12 mouse cellular contexts compared by ENCODE assay signal in the genomic region with DNA sequence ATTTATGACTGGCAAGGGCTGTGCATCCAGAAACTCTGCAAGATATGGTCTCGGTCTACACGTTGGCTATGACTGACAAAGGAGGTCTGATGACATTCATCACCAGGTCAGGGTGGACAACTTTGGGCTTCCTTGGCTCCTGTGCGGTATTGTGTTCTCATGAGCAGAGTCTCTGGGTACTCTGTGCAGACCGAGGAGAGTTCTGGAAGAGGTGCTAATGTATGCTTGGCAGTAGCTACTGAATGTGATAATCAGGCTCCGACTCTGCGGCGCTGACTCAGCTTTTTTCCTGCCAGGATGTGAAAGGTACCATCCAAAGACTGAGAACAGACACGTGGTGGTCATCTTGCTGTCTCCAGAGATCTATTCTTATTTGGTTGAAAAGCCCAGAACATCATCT.
A peak's percentile ranks its signal among the peaks of the same experiment; 100 is the strongest.
DNase-seq lines count a peak whose midpoint lies in the region; ATAC-seq lines count a peak whose summit lies in the region.
"Had no signal": no experiment of that assay in that cellular context is flagged by ENCODE, and none has a peak within 500 bp of the region (broad histone marks: within the 10 kb centered on the region; RNA-seq: fewer than 3 reads in every experiment).

No protein-coding gene starts in this region.

- H3K9ac ChIP-seq in heart, embryonic 12.5 days = no peak overlapping the region
- H3K9ac ChIP-seq in limb, embryonic 15.5 days = no peak overlapping the region
- no peak overlapping the region for H3K9ac ChIP-seq in hindbrain, embryonic 11.5 days (ENCODE audit: low read depth, low read length)
- H3K9ac ChIP-seq: liver, embryonic 12.5 days had no signal

- no peak for ATAC-seq in heart, embryonic 12.5 days (ENCODE audit: insufficient number of reproducible peaks, low FRiP score)
- no peak for ATAC-seq in limb, embryonic 15.5 days (ENCODE audit: insufficient number of reproducible peaks, low FRiP score, low TSS enrichment, low read depth)
- ATAC-seq in hindbrain, embryonic 11.5 days (ENCODE audit: low FRiP score) = no peak

- no peak overlapping the region for H3K4me2 ChIP-seq in heart, embryonic 12.5 days
- H3K4me2 ChIP-seq in limb, embryonic 15.5 days = no peak overlapping the region
- no peak overlapping the region for H3K4me2 ChIP-seq in hindbrain, embryonic 11.5 days (replicated peaks; ENCODE audit: low read depth, low read length)

- whole genome bisulfite sequencing in heart, embryonic 10.5 days = 83% methylated on average over 8 of the region's 8 CpGs
- WGBS in heart, embryonic 12.5 days = 64% methylated on average over 8 of the region's 8 CpGs
- WGBS in limb, embryonic 15.5 days = 80% methylated on average over 8 of the region's 8 CpGs
- WGBS in limb, embryonic 10.5 days = 92% methylated on average over 8 of the region's 8 CpGs
- 89% methylated on average over 8 of the region's 8 CpGs for WGBS in hindbrain, embryonic 11.5 days

- no peaks in the 10 kb centered on the region for H3K27me3 ChIP-seq in heart, embryonic 10.5 days (ENCODE audit: insufficient read depth, poor library complexity, severe bottlenecking)
- H3K27me3 ChIP-seq in heart, embryonic 12.5 days (replicated peaks) = no peaks in the 10 kb centered on the region
- no peaks in the 10 kb centered on the region for H3K27me3 ChIP-seq in limb, embryonic 15.5 days
- H3K27me3 ChIP-seq in limb, embryonic 10.5 days (ENCODE audit: low read depth, poor library complexity, severe bottlenecking) = no peaks in the 10 kb centered on the region
- no peaks in the 10 kb centered on the region for H3K27me3 ChIP-seq in hindbrain, embryonic 11.5 days (ENCODE audit: control insufficient read depth, insufficient read depth, low read length)
- H3K27me3 ChIP-seq: liver, embryonic 12.5 days had no signal

- no peaks in the 10 kb centered on the region for H3K36me3 ChIP-seq in heart, embryonic 10.5 days
- H3K36me3 ChIP-seq in heart, embryonic 12.5 days = no peaks in the 10 kb centered on the region
- no peaks in the 10 kb centered on the region for H3K36me3 ChIP-seq in limb, embryonic 15.5 days
- no peaks in the 10 kb centered on the region for H3K36me3 ChIP-seq in limb, embryonic 10.5 days
- H3K36me3 ChIP-seq in hindbrain, embryonic 11.5 days (ENCODE audit: control insufficient read depth, insufficient read depth, low read length) = no peaks in the 10 kb centered on the region
- H3K36me3 ChIP-seq: liver, embryonic 12.5 days; midbrain, embryonic 10.5 days had no signal

- peak; percentile 63 for DNase-seq in heart, embryonic 10.5 days (ENCODE audit: low spot score)
- DNase-seq in limb, embryonic 10.5 days (ENCODE audit: low spot score) = no peak
- peak; percentile 59 to 83 for DNase-seq in frontal cortex, adult 2 months (ENCODE audit: extremely low spot score in 1 of 2, low spot score in 1 of 2)
- DNase-seq in right cerebral cortex, adult 2 months (ENCODE audit: low spot score in 2 of 2) = peak; percentile 63 to 74
- no peak for DNase-seq in hindbrain, embryonic 11.5 days (ENCODE audit: low spot score)
- no peak for DNase-seq in ovary, postnatal 14 days (ENCODE audit: low spot score)
- DNase-seq: kidney, postnatal 36 days; lung, postnatal 10 days had no signal

- no peaks in the 10 kb centered on the region for H3K9me3 ChIP-seq in heart, embryonic 10.5 days
- H3K9me3 ChIP-seq in heart, embryonic 12.5 days (replicated peaks) = no peaks in the 10 kb centered on the region
- H3K9me3 ChIP-seq in limb, embryonic 15.5 days = no peaks in the 10 kb centered on the region
- H3K9me3 ChIP-seq in limb, embryonic 10.5 days (replicated peaks) = no peaks in the 10 kb centered on the region
- no peaks in the 10 kb centered on the region for H3K9me3 ChIP-seq in hindbrain, embryonic 11.5 days (ENCODE audit: control insufficient read depth, low read length)
- H3K9me3 ChIP-seq: liver, embryonic 12.5 days; midbrain, embryonic 10.5 days had no signal

- H3K4me3 ChIP-seq in heart, embryonic 10.5 days = no peak overlapping the region
- H3K4me3 ChIP-seq in heart, embryonic 12.5 days = no peak overlapping the region
- no peak overlapping the region for H3K4me3 ChIP-seq in limb, embryonic 15.5 days
- H3K4me3 ChIP-seq in limb, embryonic 10.5 days = no peak overlapping the region
- no peak overlapping the region for H3K4me3 ChIP-seq in hindbrain, embryonic 11.5 days (ENCODE audit: low read depth, low read length)
- H3K4me3 ChIP-seq: liver, embryonic 12.5 days had no signal

- H3K4me1 ChIP-seq in heart, embryonic 10.5 days = peaks cover 37% of the 10 kb centered on the region
- peaks cover 24% of the 10 kb centered on the region for H3K4me1 ChIP-seq in heart, embryonic 12.5 days (replicated peaks)
- H3K4me1 ChIP-seq in limb, embryonic 15.5 days = peaks cover 11% of the 10 kb centered on the region
- peaks cover 13% of the 10 kb centered on the region for H3K4me1 ChIP-seq in limb, embryonic 10.5 days
- 0 out of 2 replicates have a peak, but pooled peaks cover 9% of the 10 kb centered on the region for H3K4me1 ChIP-seq in hindbrain, embryonic 11.5 days (replicated peaks; ENCODE audit: control insufficient read depth, insufficient read depth, low read length)
- H3K4me1 ChIP-seq: liver, embryonic 12.5 days had no signal

- H3K27ac ChIP-seq in heart, embryonic 10.5 days = peak overlapping the region; percentile 84; the same call in 1 of the 2 replicates
- no peak overlapping the region for H3K27ac ChIP-seq in heart, embryonic 12.5 days (ENCODE audit: poor library complexity, severe bottlenecking)
- H3K27ac ChIP-seq in limb, embryonic 15.5 days = peak overlapping the region; percentile 77; the same call in 1 of the 2 replicates
- no peak overlapping the region for H3K27ac ChIP-seq in limb, embryonic 10.5 days
- H3K27ac ChIP-seq in hindbrain, embryonic 11.5 days (ENCODE audit: low read depth, low read length) = no peak overlapping the region
- H3K27ac ChIP-seq: liver, embryonic 12.5 days had no signal

Comparison
In these comparisons a context has a peak if more than half of its experiments do, and no peak if none do; other contexts are left out.
1. H3K27ac ChIP-seq: peak in heart, embryonic 10.5 days (single experiment) and limb, embryonic 15.5 days (single experiment); none in heart, embryonic 12.5 days (single experiment), limb, embryonic 10.5 days (single experiment) and hindbrain, embryonic 11.5 days (single experiment).
2. DNase-seq: peak in heart, embryonic 10.5 days (single experiment), frontal cortex, adult 2 months (2 of 2) and right cerebral cortex, adult 2 months (2 of 2); none in limb, embryonic 10.5 days (single experiment), hindbrain, embryonic 11.5 days (single experiment) and ovary, postnatal 14 days (single experiment).